Mouse (Mus musculus) B cell, adult 2 months (primary cell): ENCODE measurements around the gene Kifc1.

Source experiments
- DNase-seq, 2 experiments: peaks; one replicate each; pipeline ENCODE4 v3.0.0; 2022

Kifc1 gene

GRCm38 (mm10) chr17:33890533-33891059 is at the start of gene Kifc1:
TSS of gene Kifc1 (minus strand) at chr17:33890661.
- DNase-seq, result peak; percentile 99

- DNase-seq, result no peak
These were observed 48.3 kb upstream of the Kifc1 start for GRCm38 (mm10) chr17:33938783-33939182.

- DNase-seq, result no peak
These were observed 46.5 kb upstream of the Kifc1 start for GRCm38 (mm10) chr17:33936993-33937392.

- no peak for DNase-seq
These were observed 45.1 kb upstream of the Kifc1 start for GRCm38 (mm10) chr17:33935422-33936055.

- no peak for DNase-seq
These were observed 42.5 kb upstream of the Kifc1 start for GRCm38 (mm10) chr17:33932970-33933369.

- no peak for DNase-seq
These were observed 42.0 kb upstream of the Kifc1 start for GRCm38 (mm10) chr17:33932448-33932847.

GRCm38 (mm10) chr17:33931947-33932346 is 41.5 kb upstream of the Kifc1 start:
- DNase-seq, result no peak

GRCm38 (mm10) chr17:33931159-33931866 is 40.9 kb upstream of the Kifc1 start:
- DNase-seq, result peak; percentile 29 to 35

- peak; percentile 58 to 63 for DNase-seq
These were observed 40.1 kb upstream of the Kifc1 start for GRCm38 (mm10) chr17:33930280-33931158.

- peak; percentile 96 to 97 for DNase-seq
These were observed 39.2 kb upstream of the Kifc1 start, which contains the start of gene Rgl2 for GRCm38 (mm10) chr17:33929371-33930279. TSS of gene Rgl2 (plus strand) at chr17:33929543.

- DNase-seq, result no peak
These were observed 37.9 kb upstream of the Kifc1 start for GRCm38 (mm10) chr17:33928251-33928947.

GRCm38 (mm10) chr17:33926207-33926932 is 35.9 kb upstream of the Kifc1 start:
- peak; percentile 35 to 44 for DNase-seq

- DNase-seq, result no peak
These were observed 35.1 kb upstream of the Kifc1 start for GRCm38 (mm10) chr17:33925406-33926116.

GRCm38 (mm10) chr17:33924577-33925283 is 34.3 kb upstream of the Kifc1 start:
- peak; percentile 83 to 84 for DNase-seq

- DNase-seq, result no peak
These were observed 30.9 kb upstream of the Kifc1 start for GRCm38 (mm10) chr17:33921361-33921760.

GRCm38 (mm10) chr17:33920282-33921097 is 30.0 kb upstream of the Kifc1 start:
- peak; percentile 90 to 91 for DNase-seq

- DNase-seq, result peak; percentile 89 to 93
These were observed 29.2 kb upstream of the Kifc1 start for GRCm38 (mm10) chr17:33919351-33920281.
